Mouse (Mus musculus): ENCODE measurements around the gene Rgs4. TPM values are rescaled to one million over a fixed set of nuclear protein-coding genes. Genes with fewer than 3 reads are reported as not detected.

Rgs4 gene
- polyA plus RNA-seq, 1 experiment from 2014 or later, result 80.7 TPM

DNA sequence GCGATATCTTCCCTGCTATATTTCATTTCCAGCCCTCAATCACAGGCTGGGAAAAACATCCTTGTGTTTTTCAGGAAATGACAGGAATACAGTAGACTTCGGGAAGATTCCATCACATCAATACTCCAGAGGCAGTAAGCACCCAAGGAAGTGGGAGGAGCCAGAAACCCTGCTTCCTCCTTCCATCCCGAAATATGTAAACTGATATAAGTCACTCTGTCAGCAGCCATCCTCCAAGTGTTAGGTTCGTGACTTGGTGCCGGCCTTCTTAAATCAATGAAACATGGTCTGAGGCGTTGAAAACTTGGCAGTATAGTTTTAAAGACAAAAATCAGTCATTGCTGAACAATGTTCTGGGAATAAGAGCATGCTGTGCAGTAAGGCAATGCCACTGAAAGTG lies 11.3 kb downstream of the Rgs4 start:
- Histone ChIP-seq H3K4me1 (no peaks in the 10 kb centered on the region), H3K4me3 (no peak overlapping the region), H3K9ac (no peak overlapping the region), H3K36me3 (no peaks in the 10 kb centered on the region), H3K4me2 (replicated peaks) (no peak overlapping the region), H3K9me3 (no peaks in the 10 kb centered on the region), H3K27me3 (replicated peaks) (no peaks in the 10 kb centered on the region), H3K27ac (no peak overlapping the region)
- 89% methylated on average over 6 of the region's 6 CpGs for WGBS
- no peak for ATAC-seq (ENCODE audit: low FRiP score, low read depth)

DNA sequence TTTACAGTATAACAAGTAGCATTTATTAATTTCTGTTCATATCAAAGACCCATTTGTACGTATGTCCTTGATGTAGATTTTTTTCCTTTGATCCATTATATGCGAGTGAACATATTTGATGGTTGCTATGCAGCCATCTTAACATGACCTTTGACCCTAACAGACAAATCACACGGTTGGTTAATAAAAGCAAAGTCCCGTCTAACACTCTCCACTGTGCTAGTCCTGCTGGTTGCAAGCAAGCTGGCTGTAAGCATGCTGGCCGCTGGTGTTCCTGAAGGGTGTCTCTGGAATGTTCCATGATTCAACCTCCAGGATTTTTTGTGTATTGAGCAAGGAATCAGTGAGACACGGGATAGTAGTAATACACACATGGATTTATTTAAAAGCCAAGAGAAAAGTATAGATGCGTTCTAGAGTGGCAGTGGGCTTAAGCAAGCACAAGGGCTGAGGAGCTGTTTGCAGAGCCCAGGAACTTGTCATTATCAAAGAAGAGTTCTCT lies 16.8 kb downstream of the Rgs4 start:
- Histone ChIP-seq H3K4me1 (no peaks in the 10 kb centered on the region), H3K4me2 (replicated peaks) (no peak overlapping the region), H3K9ac (no peak overlapping the region), H3K27ac (no peak overlapping the region), H3K27me3 (replicated peaks) (no peaks in the 10 kb centered on the region), H3K4me3 (no peak overlapping the region), H3K9me3 (no peaks in the 10 kb centered on the region), H3K36me3 (no peaks in the 10 kb centered on the region)
- WGBS, result 54% methylated on average over 7 of the region's 7 CpGs
- ATAC-seq (ENCODE audit: low FRiP score, low read depth), result no peak

DNA sequence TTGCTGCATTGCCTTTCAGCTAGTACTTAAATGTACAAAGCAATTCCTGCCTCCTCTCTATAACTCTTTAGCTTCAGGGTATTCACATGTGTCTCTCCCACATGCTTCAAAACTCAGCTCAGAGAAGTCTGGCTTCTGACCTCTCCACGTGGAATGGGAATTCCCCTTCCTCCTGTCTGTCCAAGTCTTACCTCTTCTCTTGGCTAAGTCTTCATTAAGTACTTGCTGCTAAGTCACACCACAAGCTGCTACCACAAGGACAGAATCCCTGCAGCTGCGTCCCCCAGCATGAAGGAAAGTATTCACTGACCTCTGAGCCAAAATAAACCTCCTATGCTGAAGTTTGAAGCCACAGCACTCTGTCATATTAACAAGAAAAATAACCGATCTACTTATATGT lies 21.1 kb downstream of the Rgs4 start:
- no peak overlapping the region for H3K4me3 ChIP-seq
- ATAC-seq (ENCODE audit: low FRiP score, low read depth), result no peak
- 77% methylated on average over 3 of the region's 3 CpGs for WGBS
- H3K4me1 ChIP-seq, result no peaks in the 10 kb centered on the region
- H3K27me3 ChIP-seq (replicated peaks), result no peaks in the 10 kb centered on the region
- no peak overlapping the region for H3K4me2 ChIP-seq (replicated peaks)
- no peak overlapping the region for H3K9ac ChIP-seq
- no peaks in the 10 kb centered on the region for H3K9me3 ChIP-seq
- no peaks in the 10 kb centered on the region for H3K36me3 ChIP-seq
- no peak overlapping the region for H3K27ac ChIP-seq

DNA sequence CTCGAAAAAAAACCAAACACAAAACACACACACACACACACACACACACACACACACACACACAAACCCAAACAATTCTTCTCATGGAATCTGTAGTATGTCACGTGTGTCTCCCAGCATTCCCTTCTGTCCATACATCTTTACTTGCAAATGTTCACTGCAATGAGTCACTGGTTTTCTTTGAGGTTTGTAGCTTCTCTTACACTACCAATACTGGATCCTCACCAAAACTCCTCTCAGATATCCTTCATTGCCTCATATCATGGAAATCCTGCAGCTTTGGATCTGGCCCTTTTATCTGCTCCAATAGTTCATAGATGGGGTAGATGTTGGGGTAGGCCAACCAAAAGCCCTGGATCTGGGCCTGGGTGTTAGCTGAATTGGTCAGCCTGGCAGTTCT lies 25.6 kb downstream of the Rgs4 start:
- no peaks in the 10 kb centered on the region for H3K27me3 ChIP-seq (replicated peaks)
- no peak overlapping the region for H3K4me3 ChIP-seq
- no peaks in the 10 kb centered on the region for H3K4me1 ChIP-seq
- 86% methylated on average over 2 of the region's 2 CpGs for WGBS
- H3K4me2 ChIP-seq (replicated peaks), result no peak overlapping the region
- no peaks in the 10 kb centered on the region for H3K9me3 ChIP-seq
- H3K36me3 ChIP-seq, result no peaks in the 10 kb centered on the region
- H3K27ac ChIP-seq, result no peak overlapping the region
- no peak overlapping the region for H3K9ac ChIP-seq
- ATAC-seq (ENCODE audit: low FRiP score, low read depth), result no peak

DNA sequence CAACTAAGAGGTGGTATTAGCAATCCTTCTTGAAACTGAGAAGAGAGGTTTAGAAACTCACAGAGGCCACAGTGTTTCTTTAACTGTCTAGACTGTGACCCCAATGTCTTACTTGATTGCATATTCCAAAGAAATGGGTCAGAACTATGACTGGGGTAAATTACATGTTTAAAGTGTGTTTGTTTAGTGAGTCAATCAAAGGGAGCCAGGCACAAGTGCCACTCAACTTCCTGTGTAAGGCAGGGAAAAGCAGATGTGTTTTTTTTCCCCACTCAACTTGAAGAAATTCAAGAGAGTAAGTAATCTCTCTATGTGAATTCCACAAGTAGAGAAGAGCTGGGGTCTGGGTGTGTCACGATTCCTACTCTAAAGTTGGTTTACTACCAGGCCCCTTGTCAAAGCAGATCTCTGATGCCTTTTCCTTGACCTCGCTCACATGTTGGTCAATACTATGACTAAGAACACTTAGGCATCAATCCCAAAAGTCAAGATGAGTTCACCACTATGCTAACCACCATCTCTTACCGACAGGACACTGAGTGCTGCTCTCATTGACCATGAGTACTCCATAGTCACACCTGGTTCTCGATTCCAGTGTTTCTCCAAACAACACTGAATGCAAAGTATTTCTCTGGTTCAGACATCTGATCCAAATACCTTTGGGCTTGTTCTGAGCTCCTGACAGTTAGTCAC lies 42.9 kb downstream of the Rgs4 start:
- H3K9me3 ChIP-seq, result no peaks in the 10 kb centered on the region
- 86% methylated on average over 4 of the region's 4 CpGs for WGBS

DNA sequence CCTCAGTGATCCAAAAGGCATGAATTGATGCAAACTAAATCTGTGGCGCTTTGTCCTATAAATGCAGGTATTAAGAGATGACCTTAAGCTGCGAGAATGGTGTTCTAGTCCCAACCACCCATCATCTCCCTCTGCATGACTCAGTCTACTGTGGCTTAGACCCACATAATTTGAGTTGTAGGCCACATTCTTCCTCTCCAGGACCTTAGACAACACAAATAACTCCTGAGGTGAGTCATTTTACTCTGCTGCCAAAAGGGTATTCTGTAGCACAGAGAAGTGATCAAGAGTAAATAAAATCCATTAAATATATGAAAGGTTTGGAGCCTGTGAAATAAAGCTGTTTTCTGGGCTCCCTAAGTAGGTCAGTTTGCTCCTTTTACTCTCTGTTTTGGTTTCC lies 48.3 kb downstream of the Rgs4 start:
- no peak overlapping the region for H3K4me2 ChIP-seq (replicated peaks)
- H3K4me1 ChIP-seq, result no peaks in the 10 kb centered on the region
- H3K9ac ChIP-seq, result no peak overlapping the region
- H3K9me3 ChIP-seq, result no peaks in the 10 kb centered on the region
- no peak overlapping the region for H3K4me3 ChIP-seq
- no peak overlapping the region for H3K27ac ChIP-seq
- H3K36me3 ChIP-seq, result no peaks in the 10 kb centered on the region
- 92% methylated on average over 2 of the region's 2 CpGs for WGBS
- no peak for ATAC-seq (ENCODE audit: low FRiP score, low read depth)
- H3K27me3 ChIP-seq (replicated peaks), result no peaks in the 10 kb centered on the region

More for the DNA sequence above, 42.9 kb downstream of the Rgs4 start:
- Histone ChIP-seq H3K36me3 (no peaks in the 10 kb centered on the region), H3K4me1 (no peaks in the 10 kb centered on the region), H3K4me2 (replicated peaks) (no peak overlapping the region), H3K9ac (no peak overlapping the region), H3K4me3 (no peak overlapping the region), H3K27ac (no peak overlapping the region), H3K27me3 (replicated peaks) (no peaks in the 10 kb centered on the region)
- no peak for ATAC-seq (ENCODE audit: low FRiP score, low read depth)

DNA sequence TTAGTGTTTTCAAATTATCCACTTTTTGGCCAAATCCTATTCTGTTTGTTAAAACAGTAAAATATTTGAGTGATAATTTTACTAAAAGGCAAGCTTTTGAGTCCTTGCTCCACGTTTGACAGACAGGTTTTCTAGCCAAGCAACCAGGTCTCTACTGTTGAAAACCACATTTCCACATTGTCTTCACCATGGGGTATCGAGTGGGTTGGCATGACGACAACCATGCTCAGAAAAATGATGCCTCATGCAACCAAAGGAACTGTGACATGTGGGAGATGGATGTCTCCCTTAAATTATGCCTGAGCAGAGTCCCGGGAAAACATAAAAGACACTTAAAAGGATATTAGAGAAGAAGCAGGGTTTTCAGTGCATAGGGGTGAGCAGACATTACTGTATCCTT lies 50.2 kb downstream of the Rgs4 start:
- ATAC-seq (ENCODE audit: low FRiP score, low read depth), result no peak
- Histone ChIP-seq H3K36me3 (no peaks in the 10 kb centered on the region), H3K27me3 (replicated peaks) (no peaks in the 10 kb centered on the region), H3K4me1 (no peaks in the 10 kb centered on the region), H3K27ac (no peak overlapping the region), H3K9ac (no peak overlapping the region), H3K4me2 (replicated peaks) (no peak overlapping the region), H3K9me3 (no peaks in the 10 kb centered on the region), H3K4me3 (no peak overlapping the region)
- WGBS, result 61% methylated on average over 4 of the region's 4 CpGs

DNA sequence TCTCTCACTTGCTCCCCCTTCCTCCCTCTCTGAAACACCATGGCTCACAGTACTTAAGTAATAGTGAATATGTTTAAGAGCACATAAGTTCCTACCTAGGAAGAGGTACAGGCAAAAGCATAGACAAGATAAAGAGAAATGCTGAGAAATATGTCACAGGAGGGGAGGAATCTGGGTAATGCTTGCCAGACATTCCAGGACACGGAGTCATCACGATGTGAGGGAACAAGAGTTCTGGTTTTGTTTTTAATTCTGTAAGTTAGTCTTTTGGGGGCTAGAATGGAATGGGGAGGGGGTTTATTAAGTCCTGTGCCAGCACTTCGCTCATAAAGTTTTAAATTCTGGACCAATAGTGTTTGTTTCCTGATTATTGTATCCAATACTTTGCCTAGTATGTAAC lies 52.1 kb downstream of the Rgs4 start:
- H3K4me1 ChIP-seq, result no peaks in the 10 kb centered on the region
- no peaks in the 10 kb centered on the region for H3K9me3 ChIP-seq
- ATAC-seq (ENCODE audit: low FRiP score, low read depth), result no peak
- no peaks in the 10 kb centered on the region for H3K27me3 ChIP-seq (replicated peaks)
- no peak overlapping the region for H3K4me3 ChIP-seq
- H3K9ac ChIP-seq, result no peak overlapping the region
- H3K36me3 ChIP-seq, result no peaks in the 10 kb centered on the region
- no peak overlapping the region for H3K27ac ChIP-seq
- WGBS, result 90% methylated on average over 3 of the region's 3 CpGs
- H3K4me2 ChIP-seq (replicated peaks), result no peak overlapping the region

DNA sequence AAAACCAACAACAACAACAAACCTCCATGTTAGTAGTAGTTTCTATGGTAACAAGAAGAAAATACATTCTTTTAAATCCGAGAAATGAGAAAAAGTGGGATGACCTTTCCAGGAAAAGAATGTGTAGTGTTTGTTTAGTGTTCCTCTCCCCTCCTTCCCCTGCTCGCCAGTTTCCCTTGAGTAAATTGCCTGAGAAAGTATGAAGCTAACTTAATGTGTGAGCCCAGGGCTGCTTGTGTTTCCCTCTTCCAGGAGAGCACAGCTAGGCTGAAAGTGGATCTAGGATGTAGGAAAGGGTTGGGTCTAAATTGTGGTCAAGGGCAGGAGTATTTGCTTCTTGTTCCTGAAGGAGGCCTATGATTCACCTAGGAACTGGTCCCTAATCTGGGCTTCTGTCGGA lies 53.9 kb downstream of the Rgs4 start:
- no peak overlapping the region for H3K27ac ChIP-seq

DNA sequence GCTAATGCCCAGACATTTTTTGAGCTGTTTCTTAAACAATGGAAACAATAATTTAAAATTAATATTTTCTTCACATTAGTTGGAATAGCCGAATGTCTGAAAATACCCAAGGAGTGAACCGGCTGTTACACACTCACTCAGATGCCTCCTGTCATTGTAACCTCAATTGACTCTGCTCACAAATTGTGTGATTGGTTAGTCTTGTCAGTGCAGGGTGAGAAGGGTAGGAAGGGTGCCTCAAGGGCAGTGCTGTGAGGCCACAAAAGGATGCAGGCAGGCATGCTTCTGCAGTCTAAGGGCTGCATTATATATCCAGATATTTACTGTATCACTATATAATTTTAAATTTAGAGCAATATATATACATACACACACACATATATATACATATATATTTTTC lies 54.4 kb downstream of the Rgs4 start:
- Histone ChIP-seq H3K27me3 (replicated peaks) (no peaks in the 10 kb centered on the region), H3K27ac (no peak overlapping the region), H3K36me3 (no peaks in the 10 kb centered on the region), H3K4me3 (no peak overlapping the region), H3K9me3 (no peaks in the 10 kb centered on the region), H3K4me2 (replicated peaks) (no peak overlapping the region), H3K9ac (no peak overlapping the region), H3K4me1 (no peaks in the 10 kb centered on the region)
- ATAC-seq (ENCODE audit: low FRiP score, low read depth), result peak; percentile 44; the same call in 1 of the 2 replicates
- WGBS, result 52% methylated on average over 2 of the region's 2 CpGs

More for the DNA sequence above, 53.9 kb downstream of the Rgs4 start:
- Histone ChIP-seq H3K4me1 (no peaks in the 10 kb centered on the region), H3K36me3 (no peaks in the 10 kb centered on the region), H3K4me2 (replicated peaks) (no peak overlapping the region), H3K4me3 (no peak overlapping the region), H3K9ac (no peak overlapping the region), H3K9me3 (no peaks in the 10 kb centered on the region), H3K27me3 (replicated peaks) (no peaks in the 10 kb centered on the region)
- ATAC-seq (ENCODE audit: low FRiP score, low read depth), result no peak
- WGBS, result 61% methylated on average over 3 of the region's 3 CpGs

Other genes starting within 250 kb of the Rgs4 start
- gene Nuf2, start 216.2 kb downstream of the Rgs4 start, polyA plus RNA-seq (2016; fragmentation: Nextera tagmentation; extraction: Ambion mirVana), result 45.5 and 47.8 TPM in 2 replicates
- 10.2 and 10.6 TPM in 2 replicates for gene Rgs5, start 92.1 kb downstream of the Rgs4 start, polyA plus RNA-seq (2016; fragmentation: Nextera tagmentation; extraction: Ambion mirVana)
- 0.74 and 0.92 TPM in 2 replicates for gene Ccdc190, start 181.0 kb upstream of the Rgs4 start, polyA plus RNA-seq (2016; fragmentation: Nextera tagmentation; extraction: Ambion mirVana)
- gene Hsd17b7, start 221.6 kb upstream of the Rgs4 start, polyA plus RNA-seq (2016; fragmentation: Nextera tagmentation; extraction: Ambion mirVana), result 27.9 and 29.0 TPM in 2 replicates